Mouse (Mus musculus): ENCODE data around the gene Slc1a4. TPM values are rescaled to one million over a fixed set of nuclear protein-coding genes. Genes with fewer than 3 reads are reported as not detected.

The Slc1a4 gene
- total RNA-seq, 2 experiments from 2014 or later: 7.4 to 8.5 TPM

- DNase-seq (ENCODE audit: low spot score in 2 of 2): no peak
Measured at GRCm38 (mm10) chr11:20326328-20326995, 6.1 kb downstream of the Slc1a4 start.

- DNase-seq (ENCODE audit: low spot score in 2 of 2): no peak
Measured at GRCm38 (mm10) chr11:20325073-20325694, 7.3 kb downstream of the Slc1a4 start.

DNA sequence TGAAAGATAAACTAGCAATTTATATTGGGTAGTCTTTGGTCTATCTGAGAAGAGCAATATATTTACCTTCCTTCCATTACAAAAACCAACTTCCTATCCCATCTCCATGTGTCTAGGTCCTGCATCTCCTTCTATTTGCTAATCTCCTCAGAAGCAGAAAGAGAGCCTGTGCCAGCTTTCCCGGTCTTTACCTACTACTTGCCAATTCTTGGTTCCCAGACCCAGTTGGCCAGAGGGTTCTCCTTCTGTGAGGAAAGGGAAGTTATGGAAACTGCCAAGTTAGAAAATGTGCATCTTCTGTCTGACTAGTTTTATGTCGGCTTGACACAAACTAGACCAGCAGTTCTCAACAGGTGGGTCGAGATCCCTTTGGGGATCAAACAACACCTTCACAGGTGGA is 8.5 kb downstream of the Slc1a4 start:
- DNase-seq (ENCODE audit: low spot score in 2 of 2): no peak

DNA sequence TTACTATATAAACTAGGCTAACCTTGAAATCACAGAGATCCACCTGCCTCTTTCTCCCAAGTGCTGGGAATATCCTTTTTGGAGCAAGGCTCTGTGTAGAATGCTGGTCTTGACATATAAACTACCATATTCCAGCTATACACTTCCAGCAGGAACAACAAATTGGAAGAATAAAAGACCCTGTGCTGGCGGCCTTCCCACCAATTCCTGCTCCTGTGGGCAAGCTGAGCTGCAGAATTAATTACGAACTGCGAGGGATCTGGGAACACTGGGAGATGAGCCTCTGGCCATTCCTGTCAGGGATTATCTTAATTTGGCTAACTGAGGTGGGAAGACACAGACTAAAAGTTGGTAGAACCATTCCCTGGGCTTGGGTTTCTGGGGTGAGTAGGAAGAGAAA is 10.1 kb downstream of the Slc1a4 start:
- DNase-seq (ENCODE audit: low spot score in 2 of 2): no peak

- no peak for DNase-seq (ENCODE audit: low spot score in 2 of 2)
Measured at GRCm38 (mm10) chr11:20320661-20321060, 11.9 kb downstream of the Slc1a4 start.

DNA sequence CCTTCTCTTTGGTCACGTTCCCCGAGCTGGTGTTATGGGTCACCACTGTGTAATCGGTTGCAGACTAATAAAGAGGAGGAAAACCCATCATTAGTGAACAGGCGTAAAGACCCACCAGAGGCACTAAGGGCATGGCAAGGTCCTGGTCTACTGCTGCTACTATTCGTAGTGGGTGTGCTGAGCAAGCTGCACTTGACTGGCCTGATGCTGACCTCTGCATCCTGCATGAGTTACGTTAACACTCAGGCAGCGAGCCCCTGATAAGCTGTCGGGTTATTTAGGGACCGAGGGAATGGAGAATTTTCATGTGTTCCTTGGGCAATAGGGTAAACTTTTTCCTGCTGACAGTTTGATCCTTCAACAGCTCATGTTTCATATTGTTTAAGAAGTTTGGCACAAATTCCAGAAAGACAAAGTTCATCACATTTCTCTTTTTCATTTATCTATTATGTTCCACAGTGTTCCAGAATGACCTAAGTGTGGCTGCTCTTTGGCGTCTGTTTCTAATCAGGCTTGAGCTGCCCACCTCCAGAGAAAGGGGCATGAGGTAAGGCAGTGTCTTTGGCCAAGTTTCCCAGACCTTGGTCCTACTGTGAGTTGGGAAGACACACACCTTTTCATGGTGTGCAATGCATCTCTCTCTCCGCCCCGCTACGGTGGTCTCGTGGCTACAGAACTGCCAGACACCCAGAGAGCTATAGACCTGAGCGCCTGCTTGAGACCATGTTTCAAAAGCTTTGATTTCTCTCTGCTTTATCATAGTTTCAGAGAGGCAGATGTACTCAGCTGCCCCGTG is 13.7 kb downstream of the Slc1a4 start:
- no peak for DNase-seq (ENCODE audit: low spot score in 2 of 2)

GRCm38 (mm10) chr11:20313576-20313975 is 18.9 kb downstream of the Slc1a4 start:
- DNase-seq (ENCODE audit: low spot score in 2 of 2): no peak

- DNase-seq (ENCODE audit: low spot score in 2 of 2): no peak
Measured at GRCm38 (mm10) chr11:20309044-20309443, 23.5 kb downstream of the Slc1a4 start.

DNA sequence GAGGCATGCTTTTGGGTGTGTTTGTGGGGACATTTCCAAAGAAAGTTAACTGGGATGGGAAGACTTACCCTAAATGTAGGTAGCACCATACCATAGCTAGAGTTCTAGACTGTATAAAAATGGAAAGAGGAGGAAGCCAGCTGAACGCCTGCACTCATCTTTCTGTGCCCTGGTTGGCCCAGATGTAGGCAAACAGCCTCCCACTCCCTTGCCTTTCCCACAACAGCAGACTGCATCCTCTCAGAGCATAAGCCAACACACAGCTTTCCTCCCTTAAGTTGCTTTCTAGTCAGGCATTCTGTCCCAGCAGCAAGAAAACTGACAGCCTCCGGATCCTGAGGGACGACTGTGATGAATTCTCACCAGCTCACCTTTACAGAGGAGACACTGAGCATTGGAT is 25.1 kb downstream of the Slc1a4 start:
- DNase-seq (ENCODE audit: low spot score in 2 of 2): no peak

GRCm38 (mm10) chr11:20305641-20306040 is 26.9 kb downstream of the Slc1a4 start:
- DNase-seq (ENCODE audit: low spot score in 2 of 2): no peak

DNA sequence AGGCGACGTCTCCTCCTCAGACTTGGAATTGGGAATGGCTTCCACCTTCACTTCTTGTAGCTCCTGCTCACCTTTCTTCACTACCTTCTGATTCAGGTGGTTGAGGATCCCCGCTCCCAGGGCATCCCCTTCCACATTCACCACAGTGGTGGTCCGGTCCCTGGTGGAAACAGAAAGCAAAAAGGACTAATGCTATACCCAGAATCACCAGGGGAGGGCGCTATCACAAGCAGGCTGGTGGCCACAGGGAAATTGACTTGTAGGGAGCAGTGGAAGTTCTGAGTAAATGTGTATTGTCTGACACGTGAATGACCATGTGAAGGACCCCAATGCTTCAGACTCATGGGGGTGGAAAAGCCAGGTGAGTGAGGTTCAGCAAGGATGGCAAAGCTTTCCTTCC is 28.2 kb downstream of the Slc1a4 start:
- peak; percentile 34 to 35 for DNase-seq (ENCODE audit: low spot score in 2 of 2)

GRCm38 (mm10) chr11:20301332-20301731 is 31.2 kb downstream of the Slc1a4 start:
- no peak for DNase-seq (ENCODE audit: low spot score in 2 of 2)

DNA sequence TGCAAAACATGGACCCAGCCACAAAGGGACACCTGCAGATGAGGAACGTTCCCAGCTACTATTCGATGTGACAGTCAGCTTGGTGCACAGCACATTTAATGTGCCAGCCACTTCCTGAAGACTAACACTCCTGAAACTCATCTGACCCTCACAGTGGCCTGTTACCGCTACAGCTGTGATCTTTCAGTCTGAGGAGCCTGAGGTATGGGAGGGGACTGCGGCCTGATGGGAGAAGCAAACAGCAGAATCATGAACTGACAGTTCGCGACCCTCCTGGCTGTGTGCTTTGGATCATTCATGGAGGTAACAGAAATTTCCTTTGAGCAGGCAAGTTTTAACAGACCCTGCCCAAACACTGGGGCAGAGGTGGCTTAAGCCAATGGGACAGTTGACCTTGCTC is 31.7 kb downstream of the Slc1a4 start:
- no peak for DNase-seq (ENCODE audit: low spot score in 2 of 2)

DNA sequence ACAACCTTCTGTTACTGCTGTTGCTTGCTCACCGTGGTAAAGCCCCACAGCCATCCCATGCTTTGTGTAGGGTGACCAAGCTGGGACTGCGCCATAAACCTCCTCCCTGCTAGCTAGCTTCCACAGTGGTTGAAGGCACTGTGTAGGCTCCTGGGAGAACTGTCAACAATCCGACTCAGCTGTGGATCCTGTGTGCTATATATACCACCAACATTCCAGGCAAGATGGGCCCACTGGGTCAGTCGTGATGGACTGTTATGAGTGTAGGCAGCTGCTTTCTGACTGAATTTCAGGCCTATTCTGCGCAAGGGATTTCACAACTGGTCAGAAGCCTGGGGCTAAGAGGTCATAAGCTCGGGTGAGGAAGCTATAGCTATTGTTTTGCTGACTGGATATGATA is 32.6 kb downstream of the Slc1a4 start:
- DNase-seq (ENCODE audit: low spot score in 2 of 2): no peak

DNA sequence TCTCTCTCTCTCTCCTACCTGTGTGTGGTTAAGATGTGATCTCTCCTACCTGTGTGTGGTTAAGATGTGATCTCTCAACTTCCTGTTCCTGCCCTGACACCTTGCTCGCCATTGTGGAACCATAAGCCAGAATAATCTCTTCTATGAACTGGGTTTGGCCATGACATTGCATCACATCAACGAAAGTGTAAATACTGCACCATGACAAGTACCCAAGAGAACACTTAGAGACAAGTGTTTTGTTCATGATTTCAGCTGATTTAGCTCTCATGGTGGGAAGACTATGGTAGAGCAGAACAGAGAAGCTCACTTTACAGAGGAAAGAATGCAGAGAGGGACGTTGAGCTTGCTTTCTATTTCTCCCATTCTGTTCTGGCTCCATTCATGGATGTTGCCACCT is 48.0 kb downstream of the Slc1a4 start:
- no peak for DNase-seq (ENCODE audit: low spot score in 2 of 2)

DNA sequence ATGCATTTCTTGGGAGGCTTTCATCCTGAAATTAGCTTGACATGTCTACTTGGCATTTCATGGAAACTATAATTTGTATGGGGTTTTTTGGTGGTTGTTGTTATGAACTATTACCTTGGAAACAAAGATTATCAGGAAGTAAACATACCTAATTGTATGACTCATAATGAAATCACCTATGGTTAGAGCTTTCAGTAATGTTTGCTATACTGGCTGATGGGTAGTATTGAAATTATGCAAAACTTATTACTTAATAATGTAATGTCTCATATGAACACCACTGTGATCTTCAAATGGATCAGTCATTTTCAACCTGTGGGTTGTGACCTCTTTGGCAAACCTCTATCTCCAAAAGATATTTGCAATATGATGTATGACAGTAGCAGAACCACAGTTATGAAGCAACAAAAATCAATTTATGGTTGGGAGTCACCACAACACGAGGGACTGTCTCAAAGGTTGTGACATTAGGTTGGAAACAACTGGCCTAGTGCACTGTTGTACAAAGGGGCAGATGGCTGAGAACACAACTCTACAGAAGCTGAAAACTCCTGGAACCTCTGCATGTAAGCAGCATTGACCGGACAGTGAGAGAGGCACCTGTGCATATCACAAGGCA is 49.8 kb downstream of the Slc1a4 start:
- DNase-seq (ENCODE audit: low spot score in 2 of 2): no peak

DNA sequence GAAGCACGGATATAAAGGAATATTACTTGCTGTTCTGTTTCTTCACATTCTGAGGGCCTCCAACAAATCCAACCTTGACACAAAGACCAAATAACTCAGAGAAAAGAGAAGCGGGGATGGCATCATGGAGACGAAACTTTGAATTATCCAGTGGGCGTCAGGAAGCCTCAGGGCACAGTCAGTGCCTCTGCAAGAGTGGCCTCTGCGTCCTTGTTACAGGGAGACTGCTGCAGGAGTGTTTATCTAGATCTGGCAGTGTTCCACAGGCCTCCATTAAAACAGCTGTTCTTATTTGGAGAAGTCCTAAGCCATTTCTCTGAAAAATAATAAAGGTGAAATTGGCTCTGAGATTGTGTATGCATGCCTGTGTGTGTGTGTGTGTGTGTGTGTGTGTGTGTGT is 51.5 kb downstream of the Slc1a4 start:
- no peak for DNase-seq (ENCODE audit: low spot score in 2 of 2)

DNA sequence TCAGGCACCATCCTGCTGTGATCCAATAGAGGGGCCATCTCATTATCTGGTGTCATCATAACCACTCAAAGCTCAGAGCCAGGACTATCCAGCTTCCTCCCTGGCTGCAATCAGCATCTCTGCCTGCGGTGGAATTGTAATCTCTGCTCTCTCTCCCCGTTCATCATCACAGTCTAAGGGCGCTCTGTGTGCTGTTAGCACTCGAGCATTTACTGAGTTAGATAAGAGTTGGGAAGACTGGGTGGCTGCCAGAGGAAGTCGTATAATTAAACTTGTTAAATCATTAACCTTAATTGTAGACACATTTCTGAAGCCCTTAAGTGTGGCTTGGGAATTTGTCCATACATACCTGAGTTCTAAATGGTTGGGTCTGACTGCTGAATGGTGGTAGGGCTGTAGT is 53.8 kb downstream of the Slc1a4 start:
- DNase-seq (ENCODE audit: low spot score in 2 of 2): no peak

DNA sequence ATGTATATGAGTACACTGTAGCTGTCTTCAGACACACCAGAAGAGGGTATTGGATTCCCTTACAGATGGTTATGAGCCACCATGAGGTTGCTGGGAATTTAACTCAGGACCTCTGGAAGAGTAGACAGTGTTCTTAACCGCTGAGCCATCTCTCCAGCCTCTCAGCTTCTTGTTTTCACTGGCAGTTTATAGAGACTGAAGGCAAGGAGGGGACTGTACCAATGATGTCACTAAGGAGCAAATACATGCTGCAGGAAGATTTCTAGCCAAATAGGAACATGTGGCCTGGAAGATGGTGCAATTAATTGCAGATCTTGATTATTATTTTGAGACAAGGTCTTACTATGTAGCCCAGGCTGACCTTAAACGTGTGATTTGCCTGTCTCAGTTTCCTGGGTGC is 55.4 kb downstream of the Slc1a4 start:
- DNase-seq (ENCODE audit: low spot score in 2 of 2): no peak

GRCm38 (mm10) chr11:20275974-20276373 is 56.5 kb downstream of the Slc1a4 start:
- no peak for DNase-seq (ENCODE audit: low spot score in 2 of 2)

DNA sequence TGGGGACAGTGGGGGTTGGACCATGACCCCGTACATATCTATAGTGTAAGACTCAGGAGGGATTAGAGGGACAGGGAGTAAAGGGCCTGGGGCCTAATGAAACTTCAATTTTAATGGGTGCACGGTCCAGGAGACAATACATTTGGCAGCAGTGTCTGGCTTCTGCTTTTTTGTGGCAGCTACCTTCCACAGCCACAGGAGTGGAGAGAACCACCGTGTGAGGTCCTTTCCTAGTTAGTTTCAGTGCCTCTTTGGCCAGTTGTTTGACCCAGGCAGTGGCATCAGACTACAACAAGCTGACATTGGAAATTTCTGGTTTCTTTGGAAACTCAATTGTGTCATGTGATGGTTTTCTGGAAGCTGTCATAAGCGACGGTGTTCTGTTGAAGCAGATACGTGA is 62.6 kb downstream of the Slc1a4 start:
- DNase-seq (ENCODE audit: low spot score in 2 of 2): no peak

All from gastrocnemius, postnatal 4 days (tissue).